Mouse (Mus musculus) heart, postnatal 4 days (tissue): ENCODE results near the gene Rhox4e. TPM values are rescaled to one million over a fixed set of nuclear protein-coding genes. Genes with fewer than 3 reads are reported as not detected.
"Not testable (repeated sequence)": the region's sequence is repeated elsewhere in the genome, so short reads cannot be mapped to it uniquely, and the experiment has no call there.

Experiments used
- DNase-seq: peaks from one replicate; pipeline ENCODE4 v3.0.0; 2021
- total RNA-seq, 2 experiments: library from RNA; stranded (reverse); gene quantifications; 2 replicates each; pipeline ENCODE4 v1.2.3; 2021

Rhox4e gene
- not detected for total RNA-seq

- not testable (repeated sequence) for DNase-seq
Measured at GRCm38 (mm10) chrX:37557112-37557511, at the start of gene Rhox4e. Gene Rhox4e, plus strand, starts transcription at chrX:37557412.

- not testable (repeated sequence) for DNase-seq
Measured at GRCm38 (mm10) chrX:37514059-37514458, 43.2 kb upstream of the Rhox4e start, which contains the start of gene Rhox4d. Gene Rhox4d, plus strand, starts transcription at chrX:37514359.

- DNase-seq = not testable (repeated sequence)
Measured at GRCm38 (mm10) chrX:37530152-37530551, 27.1 kb upstream of the Rhox4e start, which contains the start of gene Rhox2e. Gene Rhox2e, plus strand, starts transcription at chrX:37530452.

GRCm38 (mm10) chrX:37541719-37542118 is 15.5 kb upstream of the Rhox4e start, which contains the start of gene Rhox3e:
Gene Rhox3e, plus strand, starts transcription at chrX:37542019.
- DNase-seq = not testable (repeated sequence)

GRCm38 (mm10) chrX:37571105-37571504 is 13.9 kb downstream of the Rhox4e start, which contains the start of gene Rhox2f:
Gene Rhox2f, plus strand, starts transcription at chrX:37571405.
- DNase-seq = not testable (repeated sequence)

GRCm38 (mm10) chrX:37572638-37573037 is 15.4 kb downstream of the Rhox4e start:
- DNase-seq = not testable (repeated sequence)

GRCm38 (mm10) chrX:37580692-37581091 is 23.5 kb downstream of the Rhox4e start, which contains the start of gene Rhox3f:
Gene Rhox3f, plus strand, starts transcription at chrX:37580992.
- DNase-seq = not testable (repeated sequence)

- DNase-seq = not testable (repeated sequence)
Measured at GRCm38 (mm10) chrX:37607604-37608003, 50.4 kb downstream of the Rhox4e start, which contains the start of gene Rhox4f. Gene Rhox4f, minus strand, starts transcription at chrX:37607704.

Other genes starting within 250 kb of the Rhox4e start
- gene Rhox3a2, start 177.4 kb upstream of the Rhox4e start, total RNA-seq = not detected
- gene Rhox4a2, start 166.6 kb upstream of the Rhox4e start, total RNA-seq = not detected
- not detected for gene Rhox2b, start 145.3 kb upstream of the Rhox4e start, total RNA-seq
- not detected for gene Rhox4b, start 124.9 kb upstream of the Rhox4e start, total RNA-seq
- gene Rhox2c, start 103.7 kb upstream of the Rhox4e start, total RNA-seq = not detected
- not detected for gene Rhox3c, start 98.8 kb upstream of the Rhox4e start, total RNA-seq
- not detected for gene Rhox4c, start 77.1 kb upstream of the Rhox4e start, total RNA-seq
- not detected for gene Rhox2d, start 64.0 kb upstream of the Rhox4e start, total RNA-seq
- not detected for gene Rhox4d, start 43.1 kb upstream of the Rhox4e start, total RNA-seq
- gene Rhox2e, start 27.0 kb upstream of the Rhox4e start, total RNA-seq = not detected
- gene Rhox3e, start 15.4 kb upstream of the Rhox4e start, total RNA-seq = not detected
- gene Rhox2f, start 14.0 kb downstream of the Rhox4e start, total RNA-seq = not detected
- not detected for gene Rhox3f, start 23.6 kb downstream of the Rhox4e start, total RNA-seq
- not detected for gene Rhox4f, start 50.3 kb downstream of the Rhox4e start, total RNA-seq
- not detected for gene Rhox3g, start 71.2 kb downstream of the Rhox4e start, total RNA-seq
- gene Rhox2g, start 86.1 kb downstream of the Rhox4e start, total RNA-seq = not detected
- gene Rhox4g, start 93.9 kb downstream of the Rhox4e start, total RNA-seq = not detected
- gene Rhox3h, start 111.4 kb downstream of the Rhox4e start, total RNA-seq = not detected
- gene Rhox2h, start 115.9 kb downstream of the Rhox4e start, total RNA-seq = not detected
- 1 to 10 TPM; 3.2 to 7.1 TPM for gene Rhox5, start 247.4 kb downstream of the Rhox4e start, total RNA-seq